Mouse (Mus musculus): ENCODE measurements at regions not wholly inside any gene's neighbourhood (a gene's known extent, or its start where the extent isn't known, plus 50 kb on each side); places are given as distances from the start of the nearest gene placed in this dataset.

DNA sequence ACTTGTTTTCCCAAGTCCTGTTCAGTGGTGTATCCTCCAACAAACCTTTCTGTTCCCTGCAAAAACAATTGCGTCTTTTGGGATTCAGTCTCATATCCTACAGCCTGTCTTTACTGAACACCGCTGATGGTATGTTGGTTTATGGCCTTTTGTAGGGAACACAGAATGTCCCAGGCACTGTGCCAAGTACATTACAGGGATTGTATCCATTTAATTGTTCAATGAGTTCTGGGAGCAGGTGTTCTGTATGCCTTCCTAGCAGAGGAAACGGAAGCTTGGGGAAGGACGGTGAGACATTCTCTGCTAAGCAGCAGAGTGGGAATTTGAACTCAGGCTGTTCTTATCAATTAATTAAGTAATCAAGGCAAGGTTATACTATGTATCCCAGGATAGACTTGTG is 164.5 kb upstream of the Nlrp1b start:
- H3K27me3 ChIP-seq (ENCODE audit: control insufficient read depth, insufficient read depth, low read length): no peaks in the 10 kb centered on the region
- WGBS: 20% methylated on average over 4 of the region's 4 CpGs
- no peaks in the 10 kb centered on the region for H3K36me3 ChIP-seq (ENCODE audit: control insufficient read depth, insufficient read depth, low read length)
- H3K4me1 ChIP-seq (ENCODE audit: control insufficient read depth, insufficient read depth, insufficient read length, low read length): no peaks in the 10 kb centered on the region
- no peak overlapping the region for H3K4me3 ChIP-seq (ENCODE audit: low read depth, low read length)
- no peak overlapping the region for H3K27ac ChIP-seq (ENCODE audit: insufficient read depth, low read depth, low read length)
- no peak for TF ChIP-seq CTCF (IDR thresholded peaks at IDR 0.05; ENCODE audit: extremely low read depth, insufficient read length, insufficient replicate concordance, low read depth, low read length)
- TF ChIP-seq POLR2A (IDR thresholded peaks at IDR 0.05; ENCODE audit: low read depth, low read length): no peak

DNA sequence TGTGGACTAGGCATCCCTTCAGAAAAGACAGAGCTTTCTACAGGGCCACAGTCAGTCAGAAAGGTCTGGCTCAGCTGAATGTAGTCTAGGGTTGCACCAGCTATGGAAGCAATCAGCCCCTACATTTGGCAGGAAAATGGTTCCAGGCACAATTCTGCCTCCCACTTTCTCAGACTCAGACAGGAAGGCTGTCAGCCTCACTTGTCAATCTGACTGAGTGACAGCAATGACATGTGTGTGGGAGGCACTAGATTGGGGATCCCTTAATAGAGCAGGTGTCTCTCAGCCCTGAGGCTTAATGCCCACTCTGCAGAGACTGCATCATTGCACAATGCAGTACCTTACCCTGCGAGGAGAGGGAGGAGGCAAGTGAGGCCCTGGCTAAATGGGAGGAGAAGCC is 165.1 kb upstream of the Nlrp1b start:
- WGBS: 58% methylated on average over 1 of the region's 1 CpGs
- Histone ChIP-seq H3K4me3 (ENCODE audit: low read depth, low read length) (no peak overlapping the region), H3K4me1 (ENCODE audit: control insufficient read depth, insufficient read depth, insufficient read length, low read length) (no peaks in the 10 kb centered on the region), H3K36me3 (ENCODE audit: control insufficient read depth, insufficient read depth, low read length) (no peaks in the 10 kb centered on the region), H3K27me3 (ENCODE audit: control insufficient read depth, insufficient read depth, low read length) (no peaks in the 10 kb centered on the region), H3K27ac (ENCODE audit: insufficient read depth, low read depth, low read length) (no peak overlapping the region)
- TF ChIP-seq CTCF (IDR thresholded peaks at IDR 0.05; ENCODE audit: extremely low read depth, insufficient read length, insufficient replicate concordance, low read depth, low read length) (no peak), POLR2A (IDR thresholded peaks at IDR 0.05; ENCODE audit: low read depth, low read length) (no peak)

DNA sequence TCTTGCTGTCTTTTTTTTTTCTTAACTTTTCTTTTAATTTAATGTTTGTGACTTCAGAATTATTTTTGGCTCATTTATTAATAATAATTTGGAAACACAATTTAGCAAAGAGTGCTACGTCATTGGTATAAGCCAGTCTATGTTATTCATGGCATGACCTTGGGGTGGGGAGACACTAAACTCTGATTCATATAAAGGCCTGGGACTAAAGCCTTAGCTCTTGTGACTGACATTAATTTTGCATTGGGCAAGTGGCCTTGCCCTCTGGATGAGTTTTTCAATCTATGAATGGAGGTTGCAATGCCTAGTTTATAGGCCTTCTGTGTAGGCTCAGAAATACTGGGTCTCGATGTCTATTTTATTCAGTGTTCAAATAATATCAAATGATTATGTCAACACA is 169.8 kb upstream of the Nlrp1b start:
- H3K4me1 ChIP-seq (ENCODE audit: control insufficient read depth, insufficient read depth, insufficient read length, low read length): no peaks in the 10 kb centered on the region
- 85% methylated on average over 2 of the region's 2 CpGs for WGBS
- H3K27ac ChIP-seq (ENCODE audit: insufficient read depth, low read depth, low read length): no peak overlapping the region
- H3K4me3 ChIP-seq (ENCODE audit: low read depth, low read length): no peak overlapping the region
- H3K27me3 ChIP-seq (ENCODE audit: control insufficient read depth, insufficient read depth, low read length): no peaks in the 10 kb centered on the region
- no peaks in the 10 kb centered on the region for H3K36me3 ChIP-seq (ENCODE audit: control insufficient read depth, insufficient read depth, low read length)
- no peak for TF ChIP-seq CTCF (IDR thresholded peaks at IDR 0.05; ENCODE audit: extremely low read depth, insufficient read length, insufficient replicate concordance, low read depth, low read length)
- TF ChIP-seq POLR2A (IDR thresholded peaks at IDR 0.05; ENCODE audit: low read depth, low read length): no peak

DNA sequence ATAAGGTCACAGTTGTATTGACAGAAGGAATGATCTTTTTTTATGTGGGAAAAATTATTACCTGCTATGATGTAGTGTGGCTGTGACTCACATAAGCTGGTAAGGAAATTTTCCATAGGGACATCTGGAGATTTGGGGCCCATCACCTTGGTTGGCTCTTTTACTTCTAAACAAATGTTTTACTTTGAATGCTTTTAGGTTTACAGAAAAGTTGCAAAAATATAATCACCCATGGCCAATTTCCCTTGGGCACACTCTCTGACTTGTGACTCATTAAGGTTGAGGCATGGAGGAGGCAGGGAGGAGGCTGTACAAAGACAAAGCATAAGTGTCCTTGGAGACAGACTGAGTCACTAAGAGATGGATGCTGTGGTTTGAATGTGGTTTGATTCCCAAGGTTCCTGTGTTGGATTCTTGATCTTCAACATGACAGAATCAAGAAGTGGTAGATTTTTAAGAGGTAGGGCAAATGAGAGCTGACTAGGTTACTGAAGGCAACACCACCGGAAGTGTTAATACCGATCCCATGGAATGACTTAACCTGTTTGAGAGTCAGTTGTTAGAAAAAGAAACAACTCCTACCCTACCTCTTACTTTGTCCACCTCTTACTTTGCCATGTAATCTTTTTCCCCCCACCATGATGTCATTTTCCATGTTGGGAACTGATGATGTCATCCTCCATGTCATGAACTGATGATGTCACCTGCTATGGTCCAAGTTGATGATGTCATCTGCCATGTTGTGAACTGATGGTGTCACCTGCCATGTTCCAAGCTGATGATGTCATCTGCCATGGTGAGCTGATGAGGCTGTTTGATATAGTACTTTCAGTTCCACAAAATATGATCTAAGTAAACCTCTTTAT is 171.1 kb upstream of the Nlrp1b start:
- Histone ChIP-seq H3K27me3 (ENCODE audit: control insufficient read depth, insufficient read depth, low read length) (no peaks in the 10 kb centered on the region), H3K27ac (ENCODE audit: insufficient read depth, low read depth, low read length) (no peak overlapping the region), H3K36me3 (ENCODE audit: control insufficient read depth, insufficient read depth, low read length) (no peaks in the 10 kb centered on the region), H3K4me1 (ENCODE audit: control insufficient read depth, insufficient read depth, insufficient read length, low read length) (no peaks in the 10 kb centered on the region), H3K4me3 (ENCODE audit: low read depth, low read length) (no peak overlapping the region)
- TF ChIP-seq CTCF (IDR thresholded peaks at IDR 0.05; ENCODE audit: extremely low read depth, insufficient read length, insufficient replicate concordance, low read depth, low read length) (no peak), POLR2A (IDR thresholded peaks at IDR 0.05; ENCODE audit: low read depth, low read length) (no peak)
- WGBS: 97% methylated on average over 2 of the region's 2 CpGs

DNA sequence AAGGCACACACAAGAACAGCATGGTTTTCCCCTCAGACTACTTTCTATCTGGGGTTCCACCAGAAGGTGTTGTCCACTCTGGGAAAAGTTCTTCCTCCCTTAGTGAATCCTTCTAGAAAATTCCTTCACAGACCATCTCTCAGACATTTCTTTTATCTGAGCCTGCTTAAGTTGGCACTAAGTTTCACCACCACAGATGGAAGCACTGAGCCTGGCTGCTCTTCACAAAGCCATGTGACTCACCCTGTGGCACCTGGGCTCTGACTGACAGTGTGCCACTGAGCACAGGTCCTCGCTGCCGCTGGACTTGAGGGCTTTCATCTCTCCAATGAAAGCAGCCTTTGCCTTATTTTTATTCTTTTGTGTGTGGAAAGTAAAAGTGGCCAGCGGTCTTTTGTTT is 173.8 kb upstream of the Nlrp1b start:
- Histone ChIP-seq H3K27ac (ENCODE audit: insufficient read depth, low read depth, low read length) (no peak overlapping the region), H3K27me3 (ENCODE audit: control insufficient read depth, insufficient read depth, low read length) (no peaks in the 10 kb centered on the region), H3K4me3 (ENCODE audit: low read depth, low read length) (no peak overlapping the region), H3K4me1 (ENCODE audit: control insufficient read depth, insufficient read depth, insufficient read length, low read length) (no peaks in the 10 kb centered on the region), H3K36me3 (ENCODE audit: control insufficient read depth, insufficient read depth, low read length) (no peaks in the 10 kb centered on the region)
- 88% methylated on average over 3 of the region's 3 CpGs for WGBS
- TF ChIP-seq CTCF (IDR thresholded peaks at IDR 0.05; ENCODE audit: extremely low read depth, insufficient read length, insufficient replicate concordance, low read depth, low read length) (no peak), POLR2A (IDR thresholded peaks at IDR 0.05; ENCODE audit: low read depth, low read length) (no peak)

DNA sequence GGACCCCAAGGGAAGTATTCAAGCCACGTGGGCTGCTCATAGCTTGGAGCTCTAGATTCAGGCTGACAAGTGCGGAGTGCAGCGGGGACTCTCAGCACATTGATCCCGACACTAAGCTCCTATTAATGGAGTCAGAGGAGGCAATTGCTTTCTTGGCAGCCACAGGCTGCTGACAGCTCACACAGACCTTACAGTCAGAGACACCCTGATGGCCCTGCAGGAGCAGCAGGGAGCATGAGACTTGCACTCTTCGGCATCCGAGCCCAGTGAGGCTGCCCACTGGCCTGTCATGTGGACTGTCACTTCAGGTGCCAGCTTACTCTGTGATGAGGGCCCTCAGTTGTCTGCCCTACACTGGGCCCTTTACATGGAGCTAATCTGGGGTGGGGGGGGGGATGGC is 176.5 kb upstream of the Nlrp1b start:
- no peaks in the 10 kb centered on the region for H3K36me3 ChIP-seq (ENCODE audit: control insufficient read depth, insufficient read depth, low read length)
- no peak for TF ChIP-seq POLR2A (IDR thresholded peaks at IDR 0.05; ENCODE audit: low read depth, low read length)
- no peak for TF ChIP-seq CTCF (IDR thresholded peaks at IDR 0.05; ENCODE audit: extremely low read depth, insufficient read length, insufficient replicate concordance, low read depth, low read length)
- 76% methylated on average over 6 of the region's 6 CpGs for WGBS

DNA sequence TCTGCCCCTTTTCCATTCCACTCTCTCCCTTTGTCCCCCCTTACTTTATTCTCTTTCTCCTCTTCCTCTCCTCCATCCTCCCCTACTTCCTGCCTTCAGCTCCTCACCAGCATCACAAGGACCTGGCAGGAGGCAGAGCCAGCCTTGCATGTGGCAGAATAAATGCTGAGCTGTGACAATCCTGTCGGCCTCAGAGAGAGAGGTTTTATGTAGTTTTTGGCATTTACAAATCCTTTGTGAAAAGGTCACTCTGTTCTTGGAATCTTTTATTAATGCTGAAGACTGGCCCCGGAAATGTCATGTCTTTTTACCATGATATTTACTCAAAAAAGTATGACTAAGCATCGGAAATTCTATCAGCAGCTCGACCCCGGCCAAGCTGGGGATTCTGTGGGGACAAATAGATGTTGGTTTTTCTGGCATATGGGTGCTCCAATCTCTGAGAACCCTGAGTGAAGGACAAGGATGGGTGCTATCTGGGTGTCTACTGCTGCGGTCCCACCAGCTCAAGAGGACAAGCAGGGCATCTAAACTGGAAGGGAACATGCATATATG is 178.8 kb upstream of the Nlrp1b start:
- no peaks in the 10 kb centered on the region for H3K27me3 ChIP-seq (ENCODE audit: control insufficient read depth, insufficient read depth, low read length)
- H3K27ac ChIP-seq (ENCODE audit: insufficient read depth, low read depth, low read length): no peak overlapping the region
- 84% methylated on average over 6 of the region's 6 CpGs for WGBS

More for the DNA sequence above, 176.5 kb upstream of the Nlrp1b start:
- Histone ChIP-seq H3K4me1 (ENCODE audit: control insufficient read depth, insufficient read depth, insufficient read length, low read length) (no peaks in the 10 kb centered on the region), H3K27ac (ENCODE audit: insufficient read depth, low read depth, low read length) (no peak overlapping the region), H3K27me3 (ENCODE audit: control insufficient read depth, insufficient read depth, low read length) (no peaks in the 10 kb centered on the region), H3K4me3 (ENCODE audit: low read depth, low read length) (no peak overlapping the region)

More for the DNA sequence above, 178.8 kb upstream of the Nlrp1b start:
- Histone ChIP-seq H3K4me1 (ENCODE audit: control insufficient read depth, insufficient read depth, insufficient read length, low read length) (no peaks in the 10 kb centered on the region), H3K4me3 (ENCODE audit: low read depth, low read length) (no peak overlapping the region), H3K36me3 (ENCODE audit: control insufficient read depth, insufficient read depth, low read length) (no peaks in the 10 kb centered on the region)
- no peak for TF ChIP-seq CTCF (IDR thresholded peaks at IDR 0.05; ENCODE audit: extremely low read depth, insufficient read length, insufficient replicate concordance, low read depth, low read length)
- no peak for TF ChIP-seq POLR2A (IDR thresholded peaks at IDR 0.05; ENCODE audit: low read depth, low read length)
